Mouse (Mus musculus) embryonic facial prominence, embryonic 11.5 days (tissue): ENCODE measurements around the gene Fbxo3. TPM values are rescaled to one million over a fixed set of nuclear protein-coding genes. Genes with fewer than 3 reads are reported as not detected.
"Not testable (repeated sequence)": the region's sequence is repeated elsewhere in the genome, so short reads cannot be mapped to it uniquely, and the experiment has no call there.

Source experiments
- ATAC-seq: fragments of 200-750 bp; cut with Nextera tagmentation; replicated peaks from 2 replicates; pipeline ENCODE4 v1.8.0; 2017; ENCODE audit warnings: low read depth; ENCODE audit not compliant: insufficient number of reproducible peaks, low FRiP score, low TSS enrichment
- DNase-seq: peaks from one replicate; pipeline ENCODE4 v3.0.0-alpha.2; 2015; ENCODE audit warnings: low spot score
- H3K27ac ChIP-seq: fragments of 300-500 bp; sonication (generic); replicated peaks from 2 replicates; pipeline ENCODE4 v1.5.1; 2014; ENCODE audit warnings: mild to moderate bottlenecking, low read depth, low read length, control low read depth
- H3K27me3 ChIP-seq: fragments of 300-500 bp; sonication (generic); 2 replicates; pipeline ENCODE4 v1.6.1; 2014; ENCODE audit warnings: mild to moderate bottlenecking, low read length, moderate library complexity, mixed read lengths; ENCODE audit not compliant: control insufficient read depth, insufficient read depth
- H3K36me3 ChIP-seq: fragments of 300-500 bp; sonication (generic); replicated peaks from 2 replicates; pipeline ENCODE4 v1.6.1; 2014; ENCODE audit warnings: low read depth, mild to moderate bottlenecking, low read length, moderate library complexity, mixed read lengths; ENCODE audit not compliant: control insufficient read depth, insufficient read depth
- H3K4me1 ChIP-seq: fragments of 300-500 bp; sonication (generic); 2 replicates; pipeline ENCODE4 v1.6.1; 2014; ENCODE audit warnings: low read length, mixed read lengths; ENCODE audit not compliant: control insufficient read depth, insufficient read depth
- H3K4me2 ChIP-seq: fragments of 300-500 bp; sonication (generic); 2 replicates; pipeline ENCODE4 v1.6.1; 2014; ENCODE audit warnings: low read depth, mild to moderate bottlenecking, control low read depth, low read length, moderate library complexity
- H3K4me3 ChIP-seq: fragments of 300-500 bp; sonication (generic); 2 replicates; pipeline ENCODE4 v1.5.1; 2014; ENCODE audit warnings: low read depth, low read length, control low read depth
- H3K9ac ChIP-seq: fragments of 300-500 bp; sonication (generic); replicated peaks from 2 replicates; pipeline ENCODE4 v1.6.1; 2014; ENCODE audit warnings: mild to moderate bottlenecking, control low read depth, low read length
- H3K9me3 ChIP-seq: fragments of 300-500 bp; sonication (generic); replicated peaks from 2 replicates; pipeline ENCODE4 v1.6.1; 2016; ENCODE audit warnings: mild to moderate bottlenecking, low read length, inconsistent platforms, mixed read lengths; ENCODE audit not compliant: control insufficient read depth
- WGBS: fragments of 180-500 bp; shearing (Covaris S2); extraction: QIAGEN DNeasy Blood & Tissue Kit; methylation state at CpG from one replicate; pipeline ENCODE4 v1.1.7; 2014; 5-methylcytosine and 5-hydroxymethylcytosine counted together
- polyA plus RNA-seq: library from polyadenylated mRNA; unstranded; fragments of >200 nt; fragmentation: Nextera tagmentation; extraction: Ambion mirVana; gene quantifications from 2 replicates; pipeline ENCODE4 v1.2.1, GENCODE M21; 2014

Gene Fbxo3
- polyA plus RNA-seq, 1 experiment from 2014 or later, result 63.3 TPM

GRCm38 (mm10) chr2:104087562-104087961, 60.0 kb downstream of the Fbxo3 start:
- WGBS, result 82% methylated on average over 1 of the region's 1 CpGs
- H3K9me3 ChIP-seq, H3K4me2 ChIP-seq, H3K4me1 ChIP-seq, H3K27me3 ChIP-seq, H3K4me3 ChIP-seq, DNase-seq, H3K36me3 ChIP-seq, ATAC-seq, H3K27ac ChIP-seq, H3K9ac ChIP-seq: not testable (repeated sequence)

DNA sequence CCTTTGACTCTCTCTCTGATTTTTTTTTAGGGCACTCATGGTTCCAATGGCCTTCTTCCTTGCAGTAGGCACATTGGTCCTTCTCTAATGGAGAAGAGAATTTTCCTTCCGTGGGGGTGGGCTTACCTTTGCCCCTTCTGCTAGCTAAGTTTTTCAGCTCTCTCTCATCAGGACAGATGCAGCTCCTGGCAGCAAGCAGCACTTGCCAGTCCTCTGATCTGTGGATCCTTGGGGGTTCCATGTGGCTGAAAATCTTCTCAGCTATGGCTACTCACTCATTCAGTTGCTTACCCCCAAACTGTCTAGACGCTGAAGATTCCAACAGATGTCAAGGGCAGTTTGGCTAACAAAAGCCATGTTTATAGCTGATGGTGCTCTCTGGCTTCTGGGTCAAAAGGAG, 65.8 kb downstream of the Fbxo3 start:
- no peaks in the 10 kb centered on the region for H3K36me3 ChIP-seq
- 76% methylated on average over 2 of the region's 2 CpGs for WGBS
- no peaks in the 10 kb centered on the region for H3K4me1 ChIP-seq
- no peak overlapping the region for H3K27ac ChIP-seq
- H3K27me3 ChIP-seq, result no peaks in the 10 kb centered on the region
- no peak overlapping the region for H3K4me2 ChIP-seq
- no peaks in the 10 kb centered on the region for H3K9me3 ChIP-seq
- H3K4me3 ChIP-seq, result no peak overlapping the region
- no peak overlapping the region for H3K9ac ChIP-seq
- ATAC-seq (no peak), DNase-seq (no peak)

- peak; percentile 95 for ATAC-seq
- Histone ChIP-seq H3K4me2 (peak within 1 kb of the TSS; percentile 59), H3K9ac (peak within 1 kb of the TSS; percentile 25), H3K27ac (peak within 1 kb of the TSS; percentile 38), H3K36me3 (no peaks in the 10 kb centered on the region), H3K4me3 (peak within 1 kb of the TSS; percentile 29), H3K27me3 (no peaks in the 10 kb centered on the region), H3K9me3 (no peaks in the 10 kb centered on the region), H3K4me1 (no peaks in the 10 kb centered on the region)
- 6% methylated on average over 15 of the region's 15 CpGs for WGBS
- DNase-seq, result peak; percentile 89
Observed at GRCm38 (mm10) chr2:104095741-104096213, 68.3 kb downstream of the Fbxo3 start, which contains the start of gene Cd59a. Gene Cd59a, plus strand, starts transcription at chr2:104095801.

DNA sequence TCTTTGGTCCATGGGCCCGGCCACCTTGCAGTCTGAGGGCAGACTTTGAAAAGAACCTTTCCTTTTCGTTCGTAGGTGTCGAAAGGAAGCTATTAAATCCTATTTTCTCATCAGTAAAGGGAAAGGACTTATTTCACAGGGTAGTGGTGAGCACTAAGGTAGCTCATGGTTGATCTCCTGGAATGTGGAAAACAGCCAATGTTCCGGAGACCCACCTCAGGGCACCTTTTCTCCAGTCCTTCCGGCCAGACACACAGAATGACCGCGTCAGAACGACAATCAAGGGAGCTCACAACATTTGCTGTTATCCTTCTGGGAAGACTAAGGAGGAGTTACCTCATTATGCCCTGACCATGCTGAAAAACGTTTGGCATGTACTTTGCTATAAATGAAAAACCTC, 68.7 kb downstream of the Fbxo3 start:
- Histone ChIP-seq H3K27me3 (no peaks in the 10 kb centered on the region), H3K9ac (peak overlapping the region; percentile 25), H3K9me3 (no peaks in the 10 kb centered on the region), H3K4me2 (peak overlapping the region; percentile 59), H3K36me3 (no peaks in the 10 kb centered on the region), H3K4me1 (no peaks in the 10 kb centered on the region), H3K27ac (peak overlapping the region; percentile 38), H3K4me3 (peak overlapping the region; percentile 29)
- 41% methylated on average over 10 of the region's 10 CpGs for WGBS
- ATAC-seq (no peak), DNase-seq (no peak)

DNA sequence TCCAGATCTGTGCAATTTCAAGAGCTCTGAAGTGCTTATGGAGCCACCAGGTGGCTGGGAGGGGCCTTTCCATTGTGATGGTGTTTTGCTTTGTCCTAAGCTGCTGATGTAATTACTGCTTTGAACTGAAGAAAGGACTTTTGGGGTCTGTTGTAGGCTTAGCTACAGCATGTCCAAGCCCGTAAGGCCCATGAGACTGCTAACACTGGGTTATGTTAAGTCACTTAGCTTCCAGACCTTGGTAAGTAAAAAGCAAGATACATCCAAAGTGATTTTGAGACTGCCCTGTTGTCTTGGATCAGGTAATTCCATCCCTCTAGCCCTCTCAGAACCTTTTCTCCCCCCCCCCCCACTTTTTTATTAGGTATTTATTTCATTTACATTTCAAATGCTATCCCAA, 69.3 kb downstream of the Fbxo3 start:
- H3K27ac ChIP-seq, H3K9me3 ChIP-seq, H3K4me1 ChIP-seq, H3K27me3 ChIP-seq, H3K4me2 ChIP-seq, H3K9ac ChIP-seq, H3K36me3 ChIP-seq, H3K4me3 ChIP-seq, DNase-seq, ATAC-seq: not testable (repeated sequence)
- 76% methylated on average over 1 of the region's 1 CpGs for WGBS

DNA sequence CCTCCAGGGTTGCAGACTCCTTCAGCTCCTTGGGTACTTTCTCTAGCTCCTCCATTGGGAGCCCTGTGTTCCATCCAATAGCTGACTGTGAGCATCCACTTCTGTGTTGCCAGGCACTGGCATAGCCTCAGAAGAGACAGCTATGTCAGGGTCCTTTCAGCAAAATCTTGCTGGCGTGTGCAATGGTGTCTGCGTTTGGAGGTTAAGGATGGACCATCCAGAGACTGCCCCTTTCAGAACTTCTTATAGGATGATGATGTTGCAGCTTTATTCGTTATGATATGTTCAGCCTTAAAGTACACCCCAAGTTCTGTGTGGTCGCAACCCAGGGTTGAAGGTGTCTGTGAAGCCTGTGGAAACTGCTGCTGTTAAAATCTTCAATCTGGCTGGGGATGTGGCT, 69.9 kb downstream of the Fbxo3 start:
- H3K36me3 ChIP-seq, H3K4me1 ChIP-seq, H3K27ac ChIP-seq, ATAC-seq, H3K27me3 ChIP-seq, H3K9ac ChIP-seq, H3K4me2 ChIP-seq, H3K4me3 ChIP-seq, DNase-seq, H3K9me3 ChIP-seq: not testable (repeated sequence)
- WGBS, result 94% methylated on average over 4 of the region's 4 CpGs

DNA sequence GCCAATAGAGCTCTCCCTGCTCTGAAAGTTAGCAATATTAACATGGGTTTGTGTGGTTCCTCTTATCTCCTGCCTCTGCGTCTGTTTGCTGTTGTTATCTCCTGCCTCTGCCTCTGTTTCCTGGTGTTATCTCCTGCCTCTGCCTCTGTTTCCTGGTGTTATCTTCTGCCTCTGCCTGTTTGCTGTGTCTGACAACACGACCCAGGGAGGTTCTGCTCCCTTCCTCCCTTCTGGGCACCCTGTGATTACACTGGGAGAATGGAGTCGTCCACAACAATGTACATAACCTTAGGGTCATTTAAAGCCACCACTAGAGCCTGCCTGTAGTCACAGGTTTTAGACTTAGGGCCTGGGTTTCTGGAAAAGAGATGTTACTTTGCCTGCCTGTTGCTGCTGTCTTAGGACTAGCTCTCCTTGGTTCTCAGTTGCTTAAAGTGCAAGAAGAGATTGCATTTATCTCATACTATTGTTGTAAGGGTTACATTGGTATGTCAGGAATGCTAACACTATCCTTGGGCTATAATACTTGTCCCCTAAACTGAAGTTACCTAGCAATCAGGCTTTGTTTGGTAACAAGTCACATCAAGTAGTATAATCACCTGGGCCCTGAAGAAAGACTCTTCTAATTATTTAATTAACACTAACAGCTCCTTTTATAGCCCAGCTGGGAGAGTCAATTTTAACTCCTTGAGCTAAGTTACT, 71.2 kb downstream of the Fbxo3 start:
- Histone ChIP-seq H3K4me3 (no peak overlapping the region), H3K9ac (no peak overlapping the region), H3K9me3 (no peaks in the 10 kb centered on the region), H3K4me2 (no peak overlapping the region), H3K27ac (no peak overlapping the region), H3K27me3 (no peaks in the 10 kb centered on the region), H3K36me3 (no peaks in the 10 kb centered on the region), H3K4me1 (no peaks in the 10 kb centered on the region)
- ATAC-seq (no peak), DNase-seq (no peak)
- WGBS, result 44% methylated on average over 3 of the region's 3 CpGs

DNA sequence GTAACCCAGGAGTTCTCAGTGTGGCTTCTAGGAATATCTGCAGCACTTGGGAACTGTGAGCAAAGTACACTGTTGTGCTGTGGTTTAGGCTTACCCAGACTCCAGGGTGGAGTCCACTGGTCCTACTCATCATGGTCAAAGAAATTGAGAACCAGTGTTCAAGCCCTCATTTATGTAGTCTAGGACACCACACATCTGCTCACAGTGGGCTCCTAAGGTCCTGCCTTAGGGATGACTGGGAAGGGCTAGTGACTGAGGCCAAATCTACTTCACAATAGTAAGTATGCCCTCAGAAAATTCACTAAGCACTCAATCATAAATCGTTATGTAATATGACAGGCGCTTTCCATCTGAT, 71.7 kb downstream of the Fbxo3 start:
- no peak overlapping the region for H3K4me3 ChIP-seq
- WGBS, result 98% methylated on average over 2 of the region's 2 CpGs
- DNase-seq, result no peak
- H3K27ac ChIP-seq, result no peak overlapping the region
- ATAC-seq, result no peak
- H3K4me1 ChIP-seq, result no peaks in the 10 kb centered on the region
- H3K27me3 ChIP-seq, result no peaks in the 10 kb centered on the region
- H3K9ac ChIP-seq, result no peak overlapping the region
- H3K9me3 ChIP-seq, result no peaks in the 10 kb centered on the region
- no peak overlapping the region for H3K4me2 ChIP-seq
- no peaks in the 10 kb centered on the region for H3K36me3 ChIP-seq
